Mouse (Mus musculus) left cerebral cortex, postnatal 10 days (tissue): ENCODE data around the gene Ets1. TPM values are rescaled to one million over a fixed set of nuclear protein-coding genes. Genes with fewer than 3 reads are reported as not detected.

Experiments
- DNase-seq, 2 experiments: peaks; one replicate each; pipeline ENCODE4 v3.0.0; 2021 to 2022; ENCODE audit warnings: low spot score in 2 of 2, mixed read lengths in 1 of 2; ENCODE audit errors: extremely low spot score in 1 of 2
- intact Hi-C: fragments of 180-260 bp; cut with DNase I; formaldehyde crosslinking; loops from one replicate; pipeline ENCODE4 v1.15.1; 2025
- total RNA-seq, 2 experiments: library from RNA; stranded (reverse); gene quantifications; 2 replicates each; pipeline ENCODE4 v1.2.3; 2021

Ets1 gene
- total RNA-seq = 10 to 100 TPM; 19.0 to 24.7 TPM

GRCm38 (mm10) chr9:32635627-32636385, at the start of gene Ets1:
Gene Ets1, plus strand, starts transcription at chr9:32636221.
- intact Hi-C loops = no loop called here
- peak in 1 of 2 experiments; percentile 65 for DNase-seq

- DNase-seq = peak; percentile 75 to 84
- intact Hi-C loops = loop anchor here (2.0 to 10.0 kb wide), 5 partner anchors 183 to 657 kb away; no protein-coding TSS in a partner anchor
These were observed 46.1 kb upstream of the Ets1 start for GRCm38 (mm10) chr9:32589900-32590299.

GRCm38 (mm10) chr9:32590571-32590970, 45.5 kb upstream of the Ets1 start:
- intact Hi-C loops = loop anchor here (2.0 to 5.0 kb wide), 3 partner anchors 350 to 657 kb away; no protein-coding TSS in a partner anchor
- DNase-seq = no peak

- intact Hi-C loops = loop anchor here (2.0 to 5.0 kb wide), 3 partner anchors 349 to 655 kb away; no protein-coding TSS in a partner anchor
These were observed 44.1 kb upstream of the Ets1 start for GRCm38 (mm10) chr9:32591732-32592582.

GRCm38 (mm10) chr9:32592583-32592890, 43.5 kb upstream of the Ets1 start:
- intact Hi-C loops = loop anchor here (5.0 kb wide), 2 partner anchors 490 to 655 kb away; no protein-coding TSS in a partner anchor
- DNase-seq = no peak

More at GRCm38 (mm10) chr9:32591732-32592582, 44.1 kb upstream of the Ets1 start:
- peak; percentile 73 to 87 for DNase-seq

- no peak for DNase-seq
- intact Hi-C loops = loop anchor here (5.0 kb wide), 2 partner anchors 488 to 653 kb away; no protein-coding TSS in a partner anchor
These were observed 42.2 kb upstream of the Ets1 start for GRCm38 (mm10) chr9:32593816-32594215.

GRCm38 (mm10) chr9:32594346-32594745, 41.7 kb upstream of the Ets1 start:
- intact Hi-C loops = loop anchor here (5.0 kb wide), 2 partner anchors 488 to 653 kb away; no protein-coding TSS in a partner anchor
- no peak for DNase-seq

- peak in 1 of 2 experiments; percentile 54 for DNase-seq
- intact Hi-C loops = no loop called here
These were observed 40.8 kb upstream of the Ets1 start for GRCm38 (mm10) chr9:32595076-32595820.

GRCm38 (mm10) chr9:32596366-32596765, 39.7 kb upstream of the Ets1 start:
- intact Hi-C loops = no loop called here
- DNase-seq = no peak

GRCm38 (mm10) chr9:32601953-32602352, 34.1 kb upstream of the Ets1 start:
- intact Hi-C loops = no loop called here
- no peak for DNase-seq

- intact Hi-C loops = no loop called here
- no peak for DNase-seq
These were observed 32.9 kb upstream of the Ets1 start for GRCm38 (mm10) chr9:32603097-32603496.

GRCm38 (mm10) chr9:32607218-32607617, 28.8 kb upstream of the Ets1 start:
- peak in 1 of 2 experiments; percentile 71 for DNase-seq
- intact Hi-C loops = no loop called here

- intact Hi-C loops = no loop called here
- no peak for DNase-seq
These were observed 27.0 kb upstream of the Ets1 start for GRCm38 (mm10) chr9:32608831-32609610.

GRCm38 (mm10) chr9:32610218-32610617, 25.8 kb upstream of the Ets1 start:
- intact Hi-C loops = no loop called here
- DNase-seq = no peak

GRCm38 (mm10) chr9:32610631-32611030, 25.4 kb upstream of the Ets1 start:
- no peak for DNase-seq
- intact Hi-C loops = no loop called here

GRCm38 (mm10) chr9:32611340-32611739, 24.7 kb upstream of the Ets1 start:
- no peak for DNase-seq
- intact Hi-C loops = no loop called here

GRCm38 (mm10) chr9:32612426-32612825, 23.6 kb upstream of the Ets1 start:
- DNase-seq = no peak
- intact Hi-C loops = no loop called here

- no peak for DNase-seq
- intact Hi-C loops = no loop called here
These were observed 23.1 kb upstream of the Ets1 start for GRCm38 (mm10) chr9:32612861-32613421.
